Mouse (Mus musculus): ENCODE data around the gene Fbxo4. TPM values are rescaled to one million over a fixed set of nuclear protein-coding genes. Genes with fewer than 3 reads are reported as not detected.

Fbxo4 gene
- total RNA-seq, 1 experiment: 5.2 TPM

- Histone ChIP-seq H3K9me3 (ENCODE audit: control insufficient read depth, insufficient read depth, low read depth, low read length) (no peaks in the 10 kb centered on the region), H3K9ac (ENCODE audit: insufficient read depth, low read depth, low read length, poor library complexity, severe bottlenecking) (no peak overlapping the region), H3K36me3 (ENCODE audit: control insufficient read depth, insufficient read depth, low read length, poor library complexity, severe bottlenecking) (no peaks in the 10 kb centered on the region), H3K27ac (ENCODE audit: insufficient read depth, low read depth, low read length, poor library complexity, severe bottlenecking) (no peak overlapping the region), H3K4me1 (ENCODE audit: control insufficient read depth in 2 of 2, insufficient read depth in 2 of 2, low read length in 2 of 2, poor library complexity in 1 of 2) (peaks cover 0 to 6% of the 10 kb centered on the region in 2 experiments; a peak in 2 of 4 replicates), H3K4me3 (ENCODE audit: insufficient read depth in 1 of 2, low read depth in 1 of 2, low read length in 2 of 2, poor library complexity in 1 of 2, severe bottlenecking in 1 of 2) (no peak overlapping the region)
- TF ChIP-seq CHD2 (IDR thresholded peaks at IDR 0.05; ENCODE audit: low read depth, low read length) (no peak), MAFK (IDR thresholded peaks at IDR 0.05; ENCODE audit: insufficient read depth, low read depth, low read length) (no peak), HCFC1 (IDR thresholded peaks at IDR 0.05; ENCODE audit: borderline replicate concordance, insufficient read depth, low read length) (no peak), ZC3H11A (IDR thresholded peaks at IDR 0.05; ENCODE audit: borderline replicate concordance, low read depth, low read length) (no peak), ZNF384 (IDR thresholded peaks at IDR 0.05; ENCODE audit: low read depth, low read length) (no peak)
- DNase-seq (ENCODE audit: low read depth, low spot score): no peak
- in situ Hi-C loops (cut with MboI; ENCODE audit: low sequenced_read_pairs in 2 of 2, unreplicated experiment in 2 of 2): no loop called here
These were observed 44.4 kb upstream of the Fbxo4 start for GRCm38 (mm10) chr15:4023747-4024146.

GRCm38 (mm10) chr15:4020711-4021110 lies 41.3 kb upstream of the Fbxo4 start:
- no peaks in the 10 kb centered on the region for H3K9me3 ChIP-seq (ENCODE audit: control insufficient read depth, insufficient read depth, low read depth, low read length)
- H3K4me3 ChIP-seq (ENCODE audit: insufficient read depth in 1 of 2, low read depth in 1 of 2, low read length in 2 of 2, poor library complexity in 1 of 2, severe bottlenecking in 1 of 2): no peak overlapping the region
- no peaks in the 10 kb centered on the region for H3K36me3 ChIP-seq (ENCODE audit: control insufficient read depth, insufficient read depth, low read length, poor library complexity, severe bottlenecking)
- no peak overlapping the region for H3K9ac ChIP-seq (ENCODE audit: insufficient read depth, low read depth, low read length, poor library complexity, severe bottlenecking)
- H3K27ac ChIP-seq (ENCODE audit: insufficient read depth, low read depth, low read length, poor library complexity, severe bottlenecking): no peak overlapping the region
- peaks cover 0 to 2% of the 10 kb centered on the region in 2 experiments; a peak in 1 of 4 replicates for H3K4me1 ChIP-seq (ENCODE audit: control insufficient read depth in 2 of 2, insufficient read depth in 2 of 2, low read length in 2 of 2, poor library complexity in 1 of 2)
- in situ Hi-C loops (cut with MboI; ENCODE audit: low sequenced_read_pairs in 2 of 2, unreplicated experiment in 2 of 2): no loop called here
- TF ChIP-seq CHD2 (IDR thresholded peaks at IDR 0.05; ENCODE audit: low read depth, low read length) (no peak), ZNF384 (IDR thresholded peaks at IDR 0.05; ENCODE audit: low read depth, low read length) (no peak), MAFK (IDR thresholded peaks at IDR 0.05; ENCODE audit: insufficient read depth, low read depth, low read length) (no peak), ZC3H11A (IDR thresholded peaks at IDR 0.05; ENCODE audit: borderline replicate concordance, low read depth, low read length) (no peak), HCFC1 (IDR thresholded peaks at IDR 0.05; ENCODE audit: borderline replicate concordance, insufficient read depth, low read length) (no peak)
- DNase-seq (ENCODE audit: low read depth, low spot score): no peak

GRCm38 (mm10) chr15:4013873-4014272 lies 34.5 kb upstream of the Fbxo4 start:
- Histone ChIP-seq H3K9ac (ENCODE audit: insufficient read depth, low read depth, low read length, poor library complexity, severe bottlenecking) (no peak overlapping the region), H3K27ac (ENCODE audit: insufficient read depth, low read depth, low read length, poor library complexity, severe bottlenecking) (no peak overlapping the region), H3K36me3 (ENCODE audit: control insufficient read depth, insufficient read depth, low read length, poor library complexity, severe bottlenecking) (no peaks in the 10 kb centered on the region), H3K9me3 (ENCODE audit: control insufficient read depth, insufficient read depth, low read depth, low read length) (no peaks in the 10 kb centered on the region), H3K4me3 (ENCODE audit: insufficient read depth in 1 of 2, low read depth in 1 of 2, low read length in 2 of 2, poor library complexity in 1 of 2, severe bottlenecking in 1 of 2) (no peak overlapping the region), H3K4me1 (ENCODE audit: control insufficient read depth in 2 of 2, insufficient read depth in 2 of 2, low read length in 2 of 2, poor library complexity in 1 of 2) (no peaks in the 10 kb centered on the region)
- no peak for DNase-seq (ENCODE audit: low read depth, low spot score)
- in situ Hi-C loops (cut with MboI; ENCODE audit: low sequenced_read_pairs in 2 of 2, unreplicated experiment in 2 of 2): no loop called here
- TF ChIP-seq HCFC1 (IDR thresholded peaks at IDR 0.05; ENCODE audit: borderline replicate concordance, insufficient read depth, low read length) (no peak), ZNF384 (IDR thresholded peaks at IDR 0.05; ENCODE audit: low read depth, low read length) (no peak), MAFK (IDR thresholded peaks at IDR 0.05; ENCODE audit: insufficient read depth, low read depth, low read length) (no peak), ZC3H11A (IDR thresholded peaks at IDR 0.05; ENCODE audit: borderline replicate concordance, low read depth, low read length) (no peak)

GRCm38 (mm10) chr15:4000536-4000935 lies 21.2 kb upstream of the Fbxo4 start:
- no peak for TF ChIP-seq ZNF384 (IDR thresholded peaks at IDR 0.05; ENCODE audit: low read depth, low read length)
- TF ChIP-seq MAFK (IDR thresholded peaks at IDR 0.05; ENCODE audit: insufficient read depth, low read depth, low read length): no peak
- H3K9ac ChIP-seq (ENCODE audit: insufficient read depth, low read depth, low read length, poor library complexity, severe bottlenecking): no peak overlapping the region
- in situ Hi-C loops (cut with MboI; ENCODE audit: low sequenced_read_pairs in 2 of 2, unreplicated experiment in 2 of 2): no loop called here
- H3K4me3 ChIP-seq (ENCODE audit: insufficient read depth in 1 of 2, low read depth in 1 of 2, low read length in 2 of 2, poor library complexity in 1 of 2, severe bottlenecking in 1 of 2): no peak overlapping the region
- H3K9me3 ChIP-seq (ENCODE audit: control insufficient read depth, insufficient read depth, low read depth, low read length): peaks cover 2% of the 10 kb centered on the region; the same call in 1 of the 2 replicates
- no peak overlapping the region for H3K27ac ChIP-seq (ENCODE audit: insufficient read depth, low read depth, low read length, poor library complexity, severe bottlenecking)
- no peak for DNase-seq (ENCODE audit: low read depth, low spot score)
- H3K4me1 ChIP-seq (ENCODE audit: control insufficient read depth in 2 of 2, insufficient read depth in 2 of 2, low read length in 2 of 2, poor library complexity in 1 of 2): peaks cover 0 to 2% of the 10 kb centered on the region in 2 experiments; a peak in 1 of 4 replicates
- H3K36me3 ChIP-seq (ENCODE audit: control insufficient read depth, insufficient read depth, low read length, poor library complexity, severe bottlenecking): no peaks in the 10 kb centered on the region

GRCm38 (mm10) chr15:3999144-3999543 lies 19.8 kb upstream of the Fbxo4 start:
- DNase-seq (ENCODE audit: low read depth, low spot score): no peak
- Histone ChIP-seq H3K4me3 (ENCODE audit: insufficient read depth in 1 of 2, low read depth in 1 of 2, low read length in 2 of 2, poor library complexity in 1 of 2, severe bottlenecking in 1 of 2) (no peak overlapping the region), H3K27ac (ENCODE audit: insufficient read depth, low read depth, low read length, poor library complexity, severe bottlenecking) (no peak overlapping the region)

More at GRCm38 (mm10) chr15:3999144-3999543, 19.8 kb upstream of the Fbxo4 start:
- Histone ChIP-seq H3K4me1 (ENCODE audit: control insufficient read depth in 2 of 2, insufficient read depth in 2 of 2, low read length in 2 of 2, poor library complexity in 1 of 2) (peaks cover 0 to 2% of the 10 kb centered on the region in 2 experiments; a peak in 1 of 4 replicates), H3K9ac (ENCODE audit: insufficient read depth, low read depth, low read length, poor library complexity, severe bottlenecking) (no peak overlapping the region; the same call in 1 of the 2 replicates), H3K9me3 (ENCODE audit: control insufficient read depth, insufficient read depth, low read depth, low read length) (no peaks in the 10 kb centered on the region), H3K36me3 (ENCODE audit: control insufficient read depth, insufficient read depth, low read length, poor library complexity, severe bottlenecking) (no peaks in the 10 kb centered on the region)
- in situ Hi-C loops (cut with MboI; ENCODE audit: low sequenced_read_pairs in 2 of 2, unreplicated experiment in 2 of 2): no loop called here
- TF ChIP-seq ZNF384 (IDR thresholded peaks at IDR 0.05; ENCODE audit: low read depth, low read length): no peak
- no peak for TF ChIP-seq MAFK (IDR thresholded peaks at IDR 0.05; ENCODE audit: insufficient read depth, low read depth, low read length)
- no peak for TF ChIP-seq CHD2 (IDR thresholded peaks at IDR 0.05; ENCODE audit: low read depth, low read length)
- TF ChIP-seq ZC3H11A (IDR thresholded peaks at IDR 0.05; ENCODE audit: borderline replicate concordance, low read depth, low read length): no peak
- TF ChIP-seq HCFC1 (IDR thresholded peaks at IDR 0.05; ENCODE audit: borderline replicate concordance, insufficient read depth, low read length): no peak

All from ES-E14 (cell line).